Mouse (Mus musculus) neural tube, embryonic 11.5 days (tissue): ENCODE measurements at regions not wholly inside any gene's neighbourhood (a gene's known extent, or its start where the extent isn't known, plus 50 kb on each side); places are given as distances from the start of the nearest gene placed in this dataset.

Source experiments
- ATAC-seq: fragments of 200-750 bp; cut with Nextera tagmentation; 2 replicates; pipeline ENCODE4 v1.8.0; 2017; ENCODE audit warnings: moderate number of reproducible peaks, mild to moderate bottlenecking, moderate TSS enrichment, moderate library complexity; ENCODE audit not compliant: insufficient read depth, low FRiP score, low TSS enrichment
- DNase-seq: peaks from one replicate; pipeline ENCODE4 v3.0.0-alpha.2; 2015; ENCODE audit warnings: low spot score
- H3K27ac ChIP-seq: fragments of 300-500 bp; sonication (generic); 2 replicates; pipeline ENCODE4 v1.5.1; 2014; ENCODE audit warnings: low read depth, mild to moderate bottlenecking, low read length
- H3K27me3 ChIP-seq: fragments of 300-500 bp; sonication (generic); 2 replicates; pipeline ENCODE4 v1.6.1; 2014; ENCODE audit warnings: mild to moderate bottlenecking, low read length, mixed read lengths; ENCODE audit not compliant: control insufficient read depth, insufficient read depth
- H3K36me3 ChIP-seq: fragments of 300-500 bp; sonication (generic); 2 replicates; pipeline ENCODE4 v1.6.1; 2014; ENCODE audit warnings: mild to moderate bottlenecking, low read length, moderate library complexity, mixed read lengths; ENCODE audit not compliant: control insufficient read depth, insufficient read depth
- H3K4me1 ChIP-seq: fragments of 300-500 bp; sonication (generic); 2 replicates; pipeline ENCODE4 v1.6.1; 2014; ENCODE audit warnings: low read length, mixed read lengths; ENCODE audit not compliant: control insufficient read depth, insufficient read depth
- H3K4me2 ChIP-seq: fragments of 300-500 bp; sonication (generic); 2 replicates; pipeline ENCODE4 v1.6.1; 2014; ENCODE audit warnings: low read depth, mild to moderate bottlenecking, moderate library complexity
- H3K4me3 ChIP-seq: fragments of 300-500 bp; sonication (generic); 2 replicates; pipeline ENCODE4 v1.5.1; 2014; ENCODE audit warnings: low read depth, low read length
- H3K9ac ChIP-seq: fragments of 300-500 bp; sonication (generic); 2 replicates; pipeline ENCODE4 v1.6.1; 2014; ENCODE audit warnings: mild to moderate bottlenecking, low read length
- H3K9me3 ChIP-seq: fragments of 300-500 bp; sonication (generic); 2 replicates; pipeline ENCODE4 v1.6.1; 2016; ENCODE audit warnings: low read length; ENCODE audit not compliant: control insufficient read depth
- WGBS: fragments of 180-500 bp; shearing (Covaris S2); extraction: QIAGEN DNeasy Blood & Tissue Kit; methylation state at CpG from one replicate; pipeline ENCODE4 v1.1.7; 2014; 5-methylcytosine and 5-hydroxymethylcytosine counted together

- Histone ChIP-seq H3K27ac (no peak overlapping the region), H3K36me3 (no peaks in the 10 kb centered on the region), H3K4me2 (no peak overlapping the region), H3K4me1 (no peaks in the 10 kb centered on the region), H3K9me3 (no peaks in the 10 kb centered on the region), H3K4me3 (no peak overlapping the region), H3K27me3 (no peaks in the 10 kb centered on the region), H3K9ac (no peak overlapping the region)
- no peak for DNase-seq
- ATAC-seq = peak; percentile 63
- WGBS = 45% methylated on average over 3 of the region's 3 CpGs
These were observed 523.2 kb upstream of the Tbl1xr1 start for GRCm38 (mm10) chr3:21553159-21553758.

GRCm38 (mm10) chr3:21553859-21554258 is 522.6 kb upstream of the Tbl1xr1 start:
- no peak for DNase-seq
- no peak for ATAC-seq
- Histone ChIP-seq H3K4me2 (no peak overlapping the region), H3K4me3 (no peak overlapping the region), H3K9ac (no peak overlapping the region), H3K27ac (no peak overlapping the region), H3K27me3 (no peaks in the 10 kb centered on the region), H3K9me3 (no peaks in the 10 kb centered on the region), H3K4me1 (no peaks in the 10 kb centered on the region), H3K36me3 (no peaks in the 10 kb centered on the region)
- WGBS = 52% methylated on average over 1 of the region's 1 CpGs

- Histone ChIP-seq H3K9ac (no peak overlapping the region), H3K4me3 (no peak overlapping the region), H3K4me2 (no peak overlapping the region), H3K27ac (no peak overlapping the region), H3K9me3 (no peaks in the 10 kb centered on the region), H3K4me1 (no peaks in the 10 kb centered on the region), H3K36me3 (no peaks in the 10 kb centered on the region), H3K27me3 (no peaks in the 10 kb centered on the region)
- WGBS = 83% methylated on average over 12 of the region's 12 CpGs
- no peak for ATAC-seq
- no peak for DNase-seq
These were observed 518.5 kb upstream of the Tbl1xr1 start for GRCm38 (mm10) chr3:21557963-21558441.

- H3K27ac ChIP-seq = no peak overlapping the region
- no peaks in the 10 kb centered on the region for H3K27me3 ChIP-seq
- ATAC-seq (no peak), DNase-seq (no peak)
- H3K36me3 ChIP-seq = no peaks in the 10 kb centered on the region
- 81% methylated on average over 2 of the region's 2 CpGs for WGBS
- H3K4me3 ChIP-seq = no peak overlapping the region
- H3K9me3 ChIP-seq = no peaks in the 10 kb centered on the region
- no peak overlapping the region for H3K4me2 ChIP-seq
- H3K9ac ChIP-seq = no peak overlapping the region
- H3K4me1 ChIP-seq = peaks cover 7% of the 10 kb centered on the region; the same call in 1 of the 2 replicates
These were observed 513.6 kb upstream of the Tbl1xr1 start for GRCm38 (mm10) chr3:21562771-21563312.

- ATAC-seq = no peak
- Histone ChIP-seq H3K4me3 (no peak overlapping the region), H3K4me2 (no peak overlapping the region), H3K36me3 (no peaks in the 10 kb centered on the region), H3K4me1 (peaks cover 7% of the 10 kb centered on the region; the same call in 1 of the 2 replicates), H3K9me3 (no peaks in the 10 kb centered on the region), H3K27me3 (no peaks in the 10 kb centered on the region), H3K9ac (no peak overlapping the region), H3K27ac (no peak overlapping the region)
- 75% methylated on average over 3 of the region's 3 CpGs for WGBS
- no peak for DNase-seq
These were observed 513.0 kb upstream of the Tbl1xr1 start for GRCm38 (mm10) chr3:21563454-21563853.

GRCm38 (mm10) chr3:21564211-21564781 is 512.2 kb upstream of the Tbl1xr1 start:
- Histone ChIP-seq H3K4me1 (peaks cover 7% of the 10 kb centered on the region; the same call in 1 of the 2 replicates), H3K27ac (no peak overlapping the region), H3K9ac (no peak overlapping the region), H3K36me3 (no peaks in the 10 kb centered on the region), H3K4me3 (no peak overlapping the region), H3K4me2 (no peak overlapping the region), H3K9me3 (no peaks in the 10 kb centered on the region), H3K27me3 (no peaks in the 10 kb centered on the region)
- WGBS = 21% methylated on average over 3 of the region's 3 CpGs
- no peak for ATAC-seq
- peak; percentile 60 for DNase-seq

GRCm38 (mm10) chr3:21564847-21565485 is 511.5 kb upstream of the Tbl1xr1 start:
- DNase-seq = no peak
- Histone ChIP-seq H3K9me3 (no peaks in the 10 kb centered on the region), H3K36me3 (no peaks in the 10 kb centered on the region), H3K4me3 (no peak overlapping the region), H3K4me2 (no peak overlapping the region), H3K27ac (no peak overlapping the region), H3K9ac (no peak overlapping the region), H3K27me3 (no peaks in the 10 kb centered on the region), H3K4me1 (peaks cover 7% of the 10 kb centered on the region; the same call in 1 of the 2 replicates)
- 62% methylated on average over 4 of the region's 4 CpGs for WGBS
- no peak for ATAC-seq

GRCm38 (mm10) chr3:21569721-21570120 is 506.7 kb upstream of the Tbl1xr1 start:
- Histone ChIP-seq H3K27me3 (no peaks in the 10 kb centered on the region), H3K9ac (no peak overlapping the region), H3K4me2 (no peak overlapping the region), H3K36me3 (no peaks in the 10 kb centered on the region), H3K4me3 (no peak overlapping the region), H3K9me3 (no peaks in the 10 kb centered on the region), H3K27ac (no peak overlapping the region), H3K4me1 (0 out of 2 replicates have a peak, but pooled peaks cover under 1% of the 10 kb centered on the region)
- DNase-seq = no peak
- ATAC-seq = no peak
- WGBS = 88% methylated on average over 1 of the region's 1 CpGs
